Mouse (Mus musculus): Measurements from ENCODE around the gene D430041D05Rik.

The D430041D05Rik gene

DNA sequence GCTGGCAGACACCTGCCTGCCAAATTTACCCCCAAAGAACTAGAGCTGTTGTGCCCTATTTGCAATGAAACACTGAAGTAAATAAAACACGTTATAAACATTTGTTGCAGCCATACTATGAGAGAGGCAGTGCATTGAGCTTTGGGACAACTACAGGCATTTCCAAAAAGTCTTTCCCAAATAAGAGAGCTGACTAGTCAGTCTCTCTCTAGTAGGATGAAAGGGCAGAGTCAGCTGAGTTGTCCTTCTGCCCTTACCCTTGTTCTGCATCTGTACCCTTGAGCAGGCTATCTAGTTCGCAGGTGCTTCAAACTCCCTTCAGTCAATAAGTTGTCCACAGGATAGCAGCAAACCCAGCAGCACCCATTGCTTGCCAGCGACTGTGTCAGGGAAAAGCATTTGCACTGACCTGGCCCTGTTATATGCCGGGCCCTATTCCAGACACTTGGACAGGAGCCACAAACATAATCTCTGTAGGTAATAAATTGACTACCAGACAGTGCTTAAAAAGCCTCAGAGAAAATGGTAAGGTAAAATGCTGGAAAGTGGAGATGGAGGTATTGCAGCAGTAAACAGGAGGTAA lies at the start of gene D430041D05Rik:
TSS of gene D430041D05Rik (minus strand) at position 51 of the 583 bp plus-strand sequence.
- no peak for DNase-seq (ENCODE audit: low spot score in 2 of 2)

DNA sequence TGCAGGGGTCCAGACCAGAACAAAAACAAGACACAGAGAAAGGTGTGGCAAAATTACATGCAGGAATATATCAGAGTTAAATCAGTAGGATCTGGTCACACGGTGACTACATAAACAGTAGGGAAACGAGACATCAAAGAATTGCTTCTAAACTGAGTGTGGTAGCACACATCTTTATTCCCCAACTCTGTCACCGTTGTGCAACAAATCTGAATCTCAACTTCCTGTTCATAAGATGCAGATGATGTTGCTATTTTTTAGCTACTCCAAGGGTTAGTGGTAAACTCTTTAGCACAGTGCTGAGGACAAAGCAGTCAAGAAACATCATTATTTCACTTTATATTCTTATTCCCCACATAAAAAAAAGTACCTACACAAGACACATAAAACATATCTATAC lies 49.2 kb upstream of the D430041D05Rik start:
- no peak for DNase-seq (ENCODE audit: low spot score in 2 of 2)

- no peak for DNase-seq (ENCODE audit: low spot score in 2 of 2)
Observed at GRCm38 (mm10) chr2:104458569-104459332, 47.9 kb upstream of the D430041D05Rik start.

- DNase-seq (ENCODE audit: low spot score in 2 of 2) = no peak
Observed at GRCm38 (mm10) chr2:104457106-104457505, 46.3 kb upstream of the D430041D05Rik start.

DNA sequence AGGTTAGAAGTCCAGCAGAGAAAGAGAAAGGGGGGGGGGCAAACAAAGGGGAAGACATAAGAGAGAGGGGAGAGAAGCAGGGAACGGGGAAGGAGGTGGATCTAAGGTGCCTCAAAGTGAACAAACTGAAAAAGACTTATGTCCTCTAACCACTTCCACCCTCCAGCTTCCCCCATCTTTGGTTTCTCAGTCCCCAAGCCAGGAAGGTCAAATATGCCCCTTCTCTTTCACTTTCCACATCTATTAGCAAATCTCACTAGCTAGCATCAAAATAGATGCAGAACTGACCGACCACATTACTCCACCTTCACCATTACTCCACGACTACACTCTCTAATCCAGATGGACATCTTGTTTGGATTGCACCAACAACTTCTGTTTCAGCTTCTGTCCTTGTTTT lies 39.9 kb upstream of the D430041D05Rik start:
- DNase-seq (ENCODE audit: low spot score in 2 of 2) = no peak

GRCm38 (mm10) chr2:104449191-104449590 lies 38.4 kb upstream of the D430041D05Rik start:
- no peak for DNase-seq (ENCODE audit: low spot score in 2 of 2)

DNA sequence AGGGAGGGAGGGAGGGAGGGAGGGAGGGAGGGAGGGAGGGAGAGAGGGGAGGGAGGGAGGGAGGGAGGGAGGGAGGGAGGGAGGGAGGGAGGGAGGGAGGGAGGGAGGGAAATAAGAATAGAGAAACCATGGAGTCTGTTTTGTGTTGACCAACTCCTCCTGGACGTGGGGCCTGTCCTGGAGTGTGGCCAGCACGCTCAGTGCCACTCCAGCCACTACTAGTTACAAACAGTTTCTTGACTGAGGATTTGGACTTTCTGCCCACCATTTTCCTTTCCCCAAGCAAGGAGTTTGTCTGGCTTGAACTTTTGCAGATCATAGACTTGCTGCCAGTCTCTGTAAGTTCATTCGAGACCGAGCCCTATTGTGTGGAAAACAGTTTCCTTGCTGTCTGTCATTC lies 37.4 kb upstream of the D430041D05Rik start:
- no peak for DNase-seq (ENCODE audit: low spot score in 2 of 2)

GRCm38 (mm10) chr2:104446016-104446415 lies 35.2 kb upstream of the D430041D05Rik start:
- no peak for DNase-seq (ENCODE audit: low spot score in 2 of 2)

DNA sequence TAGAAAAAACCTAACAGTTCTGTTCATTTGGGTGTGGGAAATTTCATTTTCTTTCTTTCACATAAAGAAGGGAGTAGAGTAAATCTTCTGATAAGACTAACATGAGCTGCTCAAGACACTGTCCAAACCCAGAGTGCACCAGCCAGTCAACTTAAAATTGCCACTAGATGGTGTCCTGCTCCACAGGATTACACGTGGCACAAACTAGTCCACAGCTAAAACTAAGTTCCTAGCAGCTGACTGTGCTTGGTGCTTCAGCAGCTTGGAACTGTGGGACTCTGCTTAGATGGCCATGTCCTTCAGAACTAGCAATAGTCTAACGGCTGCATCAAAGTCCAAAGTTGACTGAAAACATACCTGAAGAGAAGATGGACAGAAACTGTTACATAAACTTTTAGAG lies 34.0 kb upstream of the D430041D05Rik start:
- peak; percentile 39 to 44 for DNase-seq (ENCODE audit: low spot score in 2 of 2)

GRCm38 (mm10) chr2:104442341-104442740 lies 31.5 kb upstream of the D430041D05Rik start:
- no peak for DNase-seq (ENCODE audit: low spot score in 2 of 2)

GRCm38 (mm10) chr2:104436226-104436625 lies 25.4 kb upstream of the D430041D05Rik start:
- no peak for DNase-seq (ENCODE audit: low spot score in 2 of 2)

GRCm38 (mm10) chr2:104431067-104431466 lies 20.3 kb upstream of the D430041D05Rik start:
- DNase-seq (ENCODE audit: low spot score in 2 of 2) = no peak

- DNase-seq (ENCODE audit: low spot score in 2 of 2) = no peak
Observed at GRCm38 (mm10) chr2:104430566-104430965, 19.8 kb upstream of the D430041D05Rik start.

DNA sequence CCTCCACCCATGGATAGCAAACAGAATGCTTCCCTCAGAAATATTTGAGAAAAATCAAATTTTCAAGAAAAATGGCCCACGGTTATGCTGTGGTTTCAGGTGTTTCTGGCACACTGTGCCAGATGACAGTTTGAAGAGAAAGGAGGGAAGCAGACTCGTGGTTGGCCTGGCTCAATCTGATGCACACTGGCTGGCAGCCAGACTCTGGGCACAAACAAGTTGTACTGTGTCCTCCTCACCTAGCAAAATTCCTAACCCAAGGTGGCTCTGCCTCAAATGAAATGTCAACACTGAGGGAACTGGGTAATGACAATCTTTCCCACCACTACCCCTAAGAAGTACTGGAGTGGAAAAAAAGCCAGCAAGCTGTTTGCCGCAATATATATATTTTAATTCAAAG lies 15.3 kb upstream of the D430041D05Rik start:
- DNase-seq (ENCODE audit: low spot score in 2 of 2) = no peak

- no peak for DNase-seq (ENCODE audit: low spot score in 2 of 2)
Observed at GRCm38 (mm10) chr2:104422230-104422629, 11.4 kb upstream of the D430041D05Rik start.

GRCm38 (mm10) chr2:104420805-104421204 lies 10.0 kb upstream of the D430041D05Rik start:
- no peak for DNase-seq (ENCODE audit: low spot score in 2 of 2)

GRCm38 (mm10) chr2:104419999-104420398 lies 9.2 kb upstream of the D430041D05Rik start:
- no peak for DNase-seq (ENCODE audit: low spot score in 2 of 2)

- no peak for DNase-seq (ENCODE audit: low spot score in 2 of 2)
Observed at GRCm38 (mm10) chr2:104419411-104419810, 8.6 kb upstream of the D430041D05Rik start.

GRCm38 (mm10) chr2:104413011-104413410 lies 2.2 kb upstream of the D430041D05Rik start:
- no peak for DNase-seq (ENCODE audit: low spot score in 2 of 2)

DNA sequence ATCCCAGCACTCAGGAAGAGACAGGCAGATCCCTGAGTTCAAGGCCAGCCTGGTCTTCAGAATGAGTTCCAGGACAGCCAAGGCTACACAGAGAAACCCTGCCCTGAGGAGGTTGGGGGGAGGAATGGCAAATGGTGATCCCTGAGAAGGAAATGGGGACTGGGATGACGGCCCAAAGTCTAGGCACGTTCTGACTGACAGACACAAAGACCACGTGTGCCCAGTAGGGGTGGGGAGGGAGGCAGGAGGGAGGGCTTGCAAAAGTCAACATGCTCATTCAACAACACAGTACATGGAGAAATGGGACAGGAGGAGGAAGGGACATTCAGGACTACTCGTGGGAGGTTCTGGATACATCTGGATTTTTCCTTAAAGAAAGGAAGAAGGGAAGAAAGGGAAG lies 1.7 kb upstream of the D430041D05Rik start:
- DNase-seq (ENCODE audit: low spot score in 2 of 2) = no peak

DNA sequence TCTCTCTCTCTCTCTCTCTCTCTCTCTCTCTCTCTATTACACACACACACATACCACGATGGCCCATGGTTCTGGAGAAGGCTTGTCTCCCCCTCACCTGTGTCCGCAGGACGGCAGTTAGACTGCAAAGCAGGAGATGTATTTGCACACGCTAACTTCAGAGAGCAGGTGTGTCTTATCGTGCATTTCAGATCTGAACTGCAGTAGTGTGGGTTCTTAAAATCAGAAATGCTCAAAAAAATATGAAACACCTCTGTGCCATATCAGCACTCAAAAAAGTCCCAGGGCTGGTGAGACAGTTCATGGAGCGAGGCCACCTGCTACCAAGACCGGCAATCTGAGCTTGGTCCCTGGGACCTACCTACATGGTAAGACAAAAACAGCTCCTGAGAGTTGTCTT lies 993 bp upstream of the D430041D05Rik start:
- no peak for DNase-seq (ENCODE audit: low spot score in 2 of 2)

DNA sequence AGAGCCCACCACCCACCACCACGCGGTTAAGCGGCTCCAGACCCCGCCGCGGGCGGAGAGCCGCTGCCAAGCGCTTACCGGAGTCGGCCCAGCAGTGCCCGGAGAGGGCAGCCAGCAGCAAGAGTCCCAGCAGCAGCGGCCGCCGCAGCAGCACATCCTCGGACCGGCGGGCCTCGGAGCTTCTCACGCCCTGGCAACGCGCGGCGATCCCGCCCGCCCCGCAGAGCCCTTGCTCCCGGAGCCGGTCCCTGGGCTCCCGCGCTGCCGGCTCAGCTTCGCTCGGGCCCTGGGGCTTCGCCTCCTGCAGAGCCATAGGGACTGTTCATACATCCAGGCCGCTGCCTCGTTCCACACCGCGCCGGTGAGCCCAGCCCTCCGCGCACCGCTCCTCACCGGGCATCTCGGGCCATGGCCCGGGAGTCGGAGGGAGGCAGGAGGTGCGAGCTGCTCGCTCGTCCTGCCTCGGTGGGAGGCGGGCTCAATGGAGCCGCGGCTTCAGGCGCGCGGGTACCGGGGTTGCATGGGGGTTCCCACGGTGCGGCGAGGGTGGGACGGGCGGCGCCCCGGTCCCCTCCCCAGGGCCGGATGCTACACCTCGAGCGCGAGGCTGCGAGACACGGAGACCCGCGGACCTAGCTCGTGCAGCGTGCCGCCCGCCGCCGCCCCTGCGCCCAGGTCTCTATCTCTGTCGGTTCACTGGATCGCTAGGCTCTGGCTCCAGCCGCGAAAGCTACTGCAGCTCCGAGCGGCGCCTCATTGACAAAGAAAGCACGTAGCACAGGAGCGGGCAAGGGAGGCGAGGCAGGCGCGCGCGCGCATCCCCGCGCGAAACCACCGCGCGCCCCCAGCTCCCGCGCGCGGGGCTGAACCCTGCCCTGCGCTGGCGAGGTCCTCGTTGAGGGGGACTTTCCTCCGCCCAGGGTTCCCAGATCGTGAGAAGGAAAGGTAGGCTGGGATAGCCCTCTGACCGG lies 677 bp downstream of the D430041D05Rik start:
- peak; percentile 50 to 56 for DNase-seq (ENCODE audit: low spot score in 2 of 2)

Measured in right cerebral cortex, postnatal 36 days (tissue).